Mouse (Mus musculus): Measurements from ENCODE around the gene Gtf2f2. TPM values are rescaled to one million over a fixed set of nuclear protein-coding genes. Genes with fewer than 3 reads are reported as not detected.

Gene Gtf2f2
- total and polyA plus RNA-seq, 2 experiments from 2014 or later: 14.8 to 41.3 TPM

- Histone ChIP-seq H3K9ac (replicated peaks; ENCODE audit: low read length) (no peak overlapping the region), H3K9me3 (ENCODE audit: low read length) (no peaks in the 10 kb centered on the region), H3K27me3 (ENCODE audit: insufficient read depth, low read length) (no peaks in the 10 kb centered on the region), H3K36me3 (ENCODE audit: insufficient read depth, low read length) (no peaks in the 10 kb centered on the region), H3K4me3 (ENCODE audit: low read length) (no peak overlapping the region), H3K27ac (no peak overlapping the region), H3K4me2 (ENCODE audit: low read depth, low read length) (no peak overlapping the region), H3K4me1 (ENCODE audit: insufficient read depth, low read length) (peaks cover 10% of the 10 kb centered on the region; the same call in 1 of the 2 replicates)
- no peak for ATAC-seq
- WGBS: 87% methylated on average over 4 of the region's 4 CpGs
- DNase-seq (ENCODE audit: low spot score): no peak
- no peak for TF ChIP-seq CTCF (IDR thresholded peaks at IDR 0.05; ENCODE audit: low read depth)
Observed at GRCm38 (mm10) chr14:76005011-76005410, 5.7 kb downstream of the Gtf2f2 start.

GRCm38 (mm10) chr14:76001781-76002180 lies 8.9 kb downstream of the Gtf2f2 start:
- no peaks in the 10 kb centered on the region for H3K36me3 ChIP-seq (ENCODE audit: insufficient read depth, low read length)
- ATAC-seq: no peak
- no peaks in the 10 kb centered on the region for H3K4me1 ChIP-seq (ENCODE audit: insufficient read depth, low read length)
- TF ChIP-seq CTCF (IDR thresholded peaks at IDR 0.05; ENCODE audit: low read depth): no peak
- H3K4me2 ChIP-seq (ENCODE audit: low read depth, low read length): no peak overlapping the region
- 90% methylated on average over 4 of the region's 4 CpGs for WGBS
- H3K27me3 ChIP-seq (ENCODE audit: insufficient read depth, low read length): no peaks in the 10 kb centered on the region
- H3K9ac ChIP-seq (replicated peaks; ENCODE audit: low read length): no peak overlapping the region
- H3K4me3 ChIP-seq (ENCODE audit: low read length): no peak overlapping the region
- DNase-seq (ENCODE audit: low spot score): no peak
- no peaks in the 10 kb centered on the region for H3K9me3 ChIP-seq (ENCODE audit: low read length)
- no peak overlapping the region for H3K27ac ChIP-seq

- H3K4me2 ChIP-seq (ENCODE audit: low read depth, low read length): no peak overlapping the region
- no peak overlapping the region for H3K27ac ChIP-seq
- WGBS: 47% methylated on average over 1 of the region's 1 CpGs
- no peak for TF ChIP-seq CTCF (IDR thresholded peaks at IDR 0.05; ENCODE audit: low read depth)
- ATAC-seq (no peak), DNase-seq (ENCODE audit: low spot score) (no peak)
- H3K9me3 ChIP-seq (ENCODE audit: low read length): no peaks in the 10 kb centered on the region
- H3K36me3 ChIP-seq (ENCODE audit: insufficient read depth, low read length): no peaks in the 10 kb centered on the region
- no peak overlapping the region for H3K9ac ChIP-seq (replicated peaks; ENCODE audit: low read length)
- H3K27me3 ChIP-seq (ENCODE audit: insufficient read depth, low read length): no peaks in the 10 kb centered on the region
- no peaks in the 10 kb centered on the region for H3K4me1 ChIP-seq (ENCODE audit: insufficient read depth, low read length)
- no peak overlapping the region for H3K4me3 ChIP-seq (ENCODE audit: low read length)
Observed at GRCm38 (mm10) chr14:75998082-75998481, 12.6 kb downstream of the Gtf2f2 start.

GRCm38 (mm10) chr14:75992371-75992770 lies 18.3 kb downstream of the Gtf2f2 start:
- no peak for TF ChIP-seq CTCF (IDR thresholded peaks at IDR 0.05; ENCODE audit: low read depth)
- no peak overlapping the region for H3K9ac ChIP-seq (replicated peaks; ENCODE audit: low read length)
- H3K27ac ChIP-seq: no peak overlapping the region
- ATAC-seq (no peak), DNase-seq (ENCODE audit: low spot score) (no peak)
- WGBS: 95% methylated on average over 4 of the region's 4 CpGs
- no peak overlapping the region for H3K4me3 ChIP-seq (ENCODE audit: low read length)
- H3K27me3 ChIP-seq (ENCODE audit: insufficient read depth, low read length): no peaks in the 10 kb centered on the region
- H3K4me2 ChIP-seq (ENCODE audit: low read depth, low read length): no peak overlapping the region
- H3K4me1 ChIP-seq (ENCODE audit: insufficient read depth, low read length): no peaks in the 10 kb centered on the region
- no peaks in the 10 kb centered on the region for H3K36me3 ChIP-seq (ENCODE audit: insufficient read depth, low read length)
- no peaks in the 10 kb centered on the region for H3K9me3 ChIP-seq (ENCODE audit: low read length)

GRCm38 (mm10) chr14:75990936-75991335 lies 19.7 kb downstream of the Gtf2f2 start:
- H3K27ac ChIP-seq: no peak overlapping the region
- H3K4me2 ChIP-seq (ENCODE audit: low read depth, low read length): no peak overlapping the region
- WGBS: 90% methylated on average over 6 of the region's 6 CpGs
- no peak for DNase-seq (ENCODE audit: low spot score)
- TF ChIP-seq CTCF (IDR thresholded peaks at IDR 0.05; ENCODE audit: low read depth): no peak
- H3K9me3 ChIP-seq (ENCODE audit: low read length): no peaks in the 10 kb centered on the region
- H3K36me3 ChIP-seq (ENCODE audit: insufficient read depth, low read length): no peaks in the 10 kb centered on the region
- no peak for ATAC-seq
- H3K9ac ChIP-seq (replicated peaks; ENCODE audit: low read length): no peak overlapping the region
- no peaks in the 10 kb centered on the region for H3K4me1 ChIP-seq (ENCODE audit: insufficient read depth, low read length)
- no peak overlapping the region for H3K4me3 ChIP-seq (ENCODE audit: low read length)
- no peaks in the 10 kb centered on the region for H3K27me3 ChIP-seq (ENCODE audit: insufficient read depth, low read length)

- H3K27ac ChIP-seq: no peak overlapping the region
- no peak overlapping the region for H3K9ac ChIP-seq (replicated peaks; ENCODE audit: low read length)
- ATAC-seq (no peak), DNase-seq (ENCODE audit: low spot score) (no peak)
- H3K4me3 ChIP-seq (ENCODE audit: low read length): no peak overlapping the region
- H3K36me3 ChIP-seq (ENCODE audit: insufficient read depth, low read length): no peaks in the 10 kb centered on the region
- H3K9me3 ChIP-seq (ENCODE audit: low read length): no peaks in the 10 kb centered on the region
- 88% methylated on average over 1 of the region's 1 CpGs for WGBS
- no peaks in the 10 kb centered on the region for H3K27me3 ChIP-seq (ENCODE audit: insufficient read depth, low read length)
- no peak overlapping the region for H3K4me2 ChIP-seq (ENCODE audit: low read depth, low read length)
- no peaks in the 10 kb centered on the region for H3K4me1 ChIP-seq (ENCODE audit: insufficient read depth, low read length)
- no peak for TF ChIP-seq CTCF (IDR thresholded peaks at IDR 0.05; ENCODE audit: low read depth)
Observed at GRCm38 (mm10) chr14:75989168-75989567, 21.5 kb downstream of the Gtf2f2 start.

- Histone ChIP-seq H3K27ac (no peak overlapping the region), H3K36me3 (ENCODE audit: insufficient read depth, low read length) (no peaks in the 10 kb centered on the region), H3K4me2 (ENCODE audit: low read depth, low read length) (no peak overlapping the region), H3K9me3 (ENCODE audit: low read length) (no peaks in the 10 kb centered on the region), H3K4me1 (ENCODE audit: insufficient read depth, low read length) (no peaks in the 10 kb centered on the region), H3K27me3 (ENCODE audit: insufficient read depth, low read length) (no peaks in the 10 kb centered on the region), H3K9ac (replicated peaks; ENCODE audit: low read length) (no peak overlapping the region), H3K4me3 (ENCODE audit: low read length) (no peak overlapping the region)
- no peak for TF ChIP-seq CTCF (IDR thresholded peaks at IDR 0.05; ENCODE audit: low read depth)
- WGBS: 87% methylated on average over 7 of the region's 7 CpGs
- ATAC-seq (no peak), DNase-seq (ENCODE audit: low spot score) (no peak)
Observed at GRCm38 (mm10) chr14:75986878-75987483, 23.7 kb downstream of the Gtf2f2 start.
